Mouse (Mus musculus) E14TG2a.4 (cell line): ENCODE results near the gene Stard13.

Experiments
- H3K27me3 ChIP-seq: 2 replicates; pipeline ENCODE4 v1.6.1; 2014; ENCODE audit warnings: low read length, control low read depth; ENCODE audit not compliant: insufficient read depth
- H3K36me3 ChIP-seq: 2 replicates; pipeline ENCODE4 v1.6.1; 2014; ENCODE audit warnings: low read length, control low read depth; ENCODE audit not compliant: insufficient read depth
- H3K4me1 ChIP-seq: replicated peaks from 2 replicates; pipeline ENCODE4 v1.6.1; 2014; ENCODE audit warnings: low read depth, low read length, control low read depth
- H3K4me3 ChIP-seq: replicated peaks from 2 replicates; pipeline ENCODE4 v1.5.1; 2014; ENCODE audit warnings: mild to moderate bottlenecking, low read length
- H3K9me3 ChIP-seq: 2 replicates; pipeline ENCODE4 v1.6.1; 2014; ENCODE audit warnings: low read length, control low read depth
- CTCF ChIP-seq: conservative IDR thresholded peaks from 2 replicates; pipeline ENCODE4 v1.5.1; 2014; ENCODE audit warnings: low read length
- NANOG ChIP-seq: IDR thresholded peaks from 2 replicates; pipeline ENCODE4 v1.6.1; 2014; ENCODE audit warnings: borderline replicate concordance, low read length, mixed read lengths
- POU5F1 ChIP-seq: IDR thresholded peaks from 2 replicates; pipeline ENCODE4 v1.6.1; 2014; ENCODE audit warnings: low read length, borderline replicate concordance

Gene Stard13

GRCm38 (mm10) chr5:151042911-151043310 lies 190.7 kb downstream of the Stard13 start:
- no peaks in the 10 kb centered on the region for H3K36me3 ChIP-seq
- no peaks in the 10 kb centered on the region; the same call in 1 of the 2 replicates for H3K9me3 ChIP-seq
- no peak overlapping the region for H3K4me3 ChIP-seq
- 0 out of 2 replicates have a peak, but pooled peaks cover 4% of the 10 kb centered on the region for H3K27me3 ChIP-seq
- H3K4me1 ChIP-seq = peaks cover 10% of the 10 kb centered on the region
- TF ChIP-seq POU5F1 (no peak), NANOG (no peak), CTCF (no peak)

DNA sequence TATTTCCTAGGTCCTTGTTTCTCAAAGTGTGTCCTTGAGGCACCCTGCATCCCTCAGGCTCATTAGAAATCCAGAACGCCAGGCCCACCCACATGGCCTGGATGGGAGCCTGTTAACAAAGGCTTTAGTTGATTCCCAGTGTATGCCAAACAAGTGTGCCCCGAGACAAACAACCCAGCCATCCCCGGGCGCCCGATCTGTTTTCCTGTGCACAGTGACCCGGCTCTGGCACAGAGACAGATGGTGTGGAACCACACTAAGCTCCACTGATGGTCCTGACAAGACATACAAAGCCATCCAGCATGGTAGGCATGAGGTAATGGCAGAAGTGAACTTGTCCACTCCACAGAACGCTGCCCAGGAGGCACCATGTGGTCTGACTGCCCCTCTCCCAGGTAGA lies 195.8 kb downstream of the Stard13 start:
- H3K4me1 ChIP-seq = peaks cover 9% of the 10 kb centered on the region; the same call in 1 of the 2 replicates
- H3K36me3 ChIP-seq = no peaks in the 10 kb centered on the region
- 0 out of 2 replicates have a peak, but pooled peaks cover 3% of the 10 kb centered on the region for H3K9me3 ChIP-seq
- peaks cover 4% of the 10 kb centered on the region; the same call in 1 of the 2 replicates for H3K27me3 ChIP-seq
- no peak for TF ChIP-seq NANOG
- TF ChIP-seq CTCF = no peak
- no peak for TF ChIP-seq POU5F1
- H3K4me3 ChIP-seq = no peak overlapping the region

DNA sequence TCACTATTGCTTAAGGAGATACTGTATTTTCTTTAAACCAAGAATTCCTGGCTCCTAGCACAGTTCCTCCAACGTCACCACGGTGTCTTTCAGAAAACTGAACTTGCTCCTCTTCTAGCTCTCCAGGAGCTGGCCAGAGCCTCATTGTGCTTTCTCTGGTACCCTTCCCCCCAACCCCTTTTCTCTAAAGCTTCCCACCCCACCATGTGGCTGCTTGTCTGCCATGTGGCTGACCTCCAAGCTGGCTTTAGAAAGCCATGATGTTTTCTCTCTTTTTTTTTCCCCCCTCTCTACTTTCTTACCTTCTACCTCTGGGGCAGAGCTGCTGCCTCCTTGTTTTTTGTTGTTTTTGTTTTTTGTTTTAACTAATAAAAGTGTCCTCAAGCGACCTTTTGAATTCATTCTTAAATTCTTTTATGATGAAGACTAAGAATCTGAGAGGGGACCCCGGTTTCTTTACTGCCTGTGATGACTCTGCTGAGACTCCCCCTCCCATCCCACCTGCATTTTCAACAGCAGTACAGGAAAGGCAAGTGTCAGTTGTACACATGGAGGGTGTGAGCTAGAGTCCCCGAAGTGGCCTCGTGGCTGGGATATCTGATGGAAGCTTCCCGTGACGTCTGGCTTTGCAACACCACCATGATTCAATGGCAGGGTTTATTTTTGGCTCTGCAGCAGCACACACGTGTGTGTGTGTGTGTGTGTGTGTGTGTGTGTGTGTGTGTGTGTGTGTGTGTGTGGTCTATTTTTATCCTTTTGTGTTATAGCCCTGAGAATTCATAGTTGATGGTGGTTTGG lies 198.7 kb downstream of the Stard13 start:
- Histone ChIP-seq H3K36me3 (no peaks in the 10 kb centered on the region), H3K9me3 (0 out of 2 replicates have a peak, but pooled peaks cover 3% of the 10 kb centered on the region), H3K4me1 (peaks cover 21% of the 10 kb centered on the region), H3K4me3 (no peak overlapping the region), H3K27me3 (no peaks in the 10 kb centered on the region; the same call in 1 of the 2 replicates)
- TF ChIP-seq NANOG = no peak
- TF ChIP-seq CTCF = no peak
- no peak for TF ChIP-seq POU5F1

- 0 out of 2 replicates have a peak, but pooled peaks cover 3% of the 10 kb centered on the region for H3K9me3 ChIP-seq
- TF ChIP-seq NANOG = no peak
- no peak for TF ChIP-seq POU5F1
- no peak for TF ChIP-seq CTCF
- H3K27me3 ChIP-seq = no peaks in the 10 kb centered on the region
- H3K36me3 ChIP-seq = no peaks in the 10 kb centered on the region
- H3K4me1 ChIP-seq = peaks cover 64% of the 10 kb centered on the region
- no peak overlapping the region for H3K4me3 ChIP-seq
Observed at GRCm38 (mm10) chr5:151028906-151029305, 204.7 kb downstream of the Stard13 start.

- H3K27me3 ChIP-seq = no peaks in the 10 kb centered on the region
- peaks cover 80% of the 10 kb centered on the region for H3K4me1 ChIP-seq
- H3K4me3 ChIP-seq = no peak overlapping the region
- TF ChIP-seq CTCF (no peak), NANOG (no peak), POU5F1 (no peak)
- no peaks in the 10 kb centered on the region for H3K9me3 ChIP-seq
- no peaks in the 10 kb centered on the region for H3K36me3 ChIP-seq
Observed at GRCm38 (mm10) chr5:151027171-151027570, 206.5 kb downstream of the Stard13 start.

GRCm38 (mm10) chr5:151026069-151026468 lies 207.6 kb downstream of the Stard13 start:
- TF ChIP-seq POU5F1 (no peak), CTCF (no peak), NANOG (no peak)
- Histone ChIP-seq H3K36me3 (no peaks in the 10 kb centered on the region), H3K27me3 (no peaks in the 10 kb centered on the region), H3K4me1 (peaks cover 74% of the 10 kb centered on the region), H3K9me3 (no peaks in the 10 kb centered on the region), H3K4me3 (no peak overlapping the region)

DNA sequence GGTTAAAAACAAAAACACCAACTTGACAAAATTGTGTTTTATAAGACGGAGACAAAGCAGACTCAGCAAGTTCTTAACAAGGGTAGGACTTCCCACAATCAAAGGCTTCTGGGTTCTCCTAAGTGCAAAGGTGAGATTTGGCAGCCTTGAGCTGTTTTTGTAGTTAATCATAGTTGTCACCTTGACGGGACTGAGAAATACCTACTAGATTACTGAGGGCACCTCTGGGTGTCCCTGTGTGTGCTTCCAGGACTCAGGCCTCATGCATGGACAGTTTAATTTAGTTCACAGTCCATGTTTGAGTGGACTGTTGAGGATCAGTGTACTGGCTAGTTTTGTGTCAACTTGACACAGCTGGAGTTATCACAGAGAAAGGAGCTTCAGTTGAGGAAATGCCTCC lies 209.2 kb downstream of the Stard13 start:
- TF ChIP-seq CTCF (no peak), POU5F1 (no peak), NANOG (no peak)
- Histone ChIP-seq H3K9me3 (peaks cover 8% of the 10 kb centered on the region; the same call in 1 of the 2 replicates), H3K36me3 (no peaks in the 10 kb centered on the region), H3K4me3 (no peak overlapping the region), H3K4me1 (peaks cover 84% of the 10 kb centered on the region), H3K27me3 (no peaks in the 10 kb centered on the region)

DNA sequence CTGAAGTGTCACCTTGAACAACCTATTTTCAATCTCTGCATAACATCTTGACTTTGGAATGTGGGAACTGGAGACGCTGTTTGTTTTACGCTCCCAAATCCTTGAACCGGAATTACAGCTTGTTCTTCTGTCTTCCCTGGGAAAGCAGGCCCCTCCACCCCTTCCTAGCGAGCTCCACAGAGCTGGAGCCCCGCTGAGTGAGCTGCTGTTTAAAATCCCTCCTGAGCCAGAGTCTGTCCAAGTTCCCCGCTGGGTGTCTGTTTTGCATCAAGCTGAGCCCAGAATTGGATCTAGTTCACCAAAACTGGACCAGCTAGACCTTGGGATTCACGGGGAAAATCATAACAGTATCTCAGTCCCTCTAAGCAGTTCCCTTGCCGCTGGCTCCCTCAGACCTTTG lies 210.2 kb downstream of the Stard13 start:
- Histone ChIP-seq H3K4me1 (peaks cover 80% of the 10 kb centered on the region), H3K27me3 (no peaks in the 10 kb centered on the region), H3K9me3 (peaks cover 8% of the 10 kb centered on the region; the same call in 1 of the 2 replicates), H3K4me3 (no peak overlapping the region), H3K36me3 (no peaks in the 10 kb centered on the region)
- TF ChIP-seq POU5F1 (no peak), NANOG (no peak), CTCF (no peak)

- no peak for TF ChIP-seq POU5F1
- no peak for TF ChIP-seq CTCF
- no peak for TF ChIP-seq NANOG
Observed at GRCm38 (mm10) chr5:151022939-151023338, 210.7 kb downstream of the Stard13 start.

More at GRCm38 (mm10) chr5:151022939-151023338, 210.7 kb downstream of the Stard13 start:
- peaks cover 77% of the 10 kb centered on the region for H3K4me1 ChIP-seq
- H3K27me3 ChIP-seq = no peaks in the 10 kb centered on the region
- H3K4me3 ChIP-seq = no peak overlapping the region
- peaks cover 8% of the 10 kb centered on the region; the same call in 1 of the 2 replicates for H3K9me3 ChIP-seq
- no peaks in the 10 kb centered on the region for H3K36me3 ChIP-seq
